Mouse (Mus musculus): ENCODE results near the gene Mrps15.

GRCm38 (mm10) chr4:126090848-126091124, 44.1 kb downstream of the Mrps15 start:
- TF ChIP-seq CTCF (IDR thresholded peaks at IDR 0.05; ENCODE audit: insufficient read depth, low read length) = no peak
- no peak for TF ChIP-seq POLR2A (IDR thresholded peaks at IDR 0.05; ENCODE audit: borderline replicate concordance, extremely low read depth, low read depth, low read length)
